Comparison of ENCODE assay signal across 10 mouse cellular contexts in genomic region chr9:91350211-91350791, GRCm38 (mm10). TPM values are rescaled to one million over a fixed set of nuclear protein-coding genes. Genes with fewer than 3 reads are reported as not detected.
A peak's percentile ranks its signal among the peaks of the same experiment; 100 is the strongest.
DNase-seq lines count a peak whose midpoint lies in the region; ATAC-seq and TF ChIP-seq lines count a peak whose summit lies in the region.
"Had no signal": no experiment of that assay in that cellular context is flagged by ENCODE, and none has a peak within 500 bp of the region (broad histone marks: within the 10 kb centered on the region; RNA-seq: fewer than 3 reads in every experiment).

No protein-coding gene starts in this region.

- H3K36me3 ChIP-seq in testis, adult 2 months (ENCODE audit: control insufficient read depth, insufficient read depth, low read length): no peaks in the 10 kb centered on the region
- H3K36me3 ChIP-seq in forebrain, embryonic 12.5 days (replicated peaks): no peaks in the 10 kb centered on the region
- H3K36me3 ChIP-seq in midbrain, embryonic 11.5 days (ENCODE audit: control insufficient read depth, insufficient read depth, low read length): no peaks in the 10 kb centered on the region

- H3K9me3 ChIP-seq in forebrain, embryonic 12.5 days: no peaks in the 10 kb centered on the region
- H3K9me3 ChIP-seq in midbrain, embryonic 11.5 days (ENCODE audit: control insufficient read depth, low read length): no peaks in the 10 kb centered on the region

- no peaks in the 10 kb centered on the region; the same call in 1 of the 2 replicates for H3K27me3 ChIP-seq in testis, adult 2 months (ENCODE audit: control insufficient read depth, insufficient read depth, low read length)
- H3K27me3 ChIP-seq in forebrain, embryonic 12.5 days: peaks cover 48% of the 10 kb centered on the region
- H3K27me3 ChIP-seq in midbrain, embryonic 11.5 days (ENCODE audit: control insufficient read depth, insufficient read depth, low read length): peaks cover 52% of the 10 kb centered on the region

- peak overlapping the region; percentile 49; the same call in 1 of the 2 replicates for H3K4me3 ChIP-seq in testis, adult 2 months (ENCODE audit: control insufficient read depth, low read depth, low read length)
- H3K4me3 ChIP-seq in forebrain, embryonic 12.5 days (replicated peaks): peak overlapping the region; percentile 34
- peak overlapping the region; percentile 31 for H3K4me3 ChIP-seq in midbrain, embryonic 11.5 days (ENCODE audit: low read depth, low read length)

- TF ChIP-seq POLR2A in testis, adult 2 months (IDR thresholded peaks at IDR 0.05; ENCODE audit: control insufficient read depth, low read depth, low read length): no peak

- no peak overlapping the region for H3K27ac ChIP-seq in testis, adult 2 months (ENCODE audit: control insufficient read depth, insufficient read depth, low read depth, low read length)
- H3K27ac ChIP-seq in forebrain, embryonic 12.5 days: peak overlapping the region; percentile 84
- H3K27ac ChIP-seq in midbrain, embryonic 11.5 days (ENCODE audit: low read depth, low read length): peak overlapping the region; percentile 58

- no peak for TF ChIP-seq CTCF in testis, adult 2 months (IDR thresholded peaks at IDR 0.05; ENCODE audit: control insufficient read depth, insufficient read depth, insufficient replicate concordance, low read depth, low read length)

- 2% methylated on average over 16 of the region's 16 CpGs for WGBS in forebrain, embryonic 12.5 days
- WGBS in midbrain, embryonic 11.5 days: under 1% methylated on average over 16 of the region's 16 CpGs

- intact Hi-C loops in heart, postnatal 36 days (cut with DNase I): no loop called here

- H3K4me1 ChIP-seq in testis, adult 2 months (ENCODE audit: control insufficient read depth, insufficient read depth, low read length): peaks cover 21% of the 10 kb centered on the region
- H3K4me1 ChIP-seq in forebrain, embryonic 12.5 days: peaks cover 26% of the 10 kb centered on the region
- peaks cover 15% of the 10 kb centered on the region for H3K4me1 ChIP-seq in midbrain, embryonic 11.5 days (ENCODE audit: control insufficient read depth, insufficient read depth, low read length)

- peak overlapping the region; percentile 55 for H3K4me2 ChIP-seq in forebrain, embryonic 12.5 days
- peak overlapping the region; percentile 54 for H3K4me2 ChIP-seq in midbrain, embryonic 11.5 days

- H3K9ac ChIP-seq in forebrain, embryonic 12.5 days: peak overlapping the region; percentile 56
- H3K9ac ChIP-seq in midbrain, embryonic 11.5 days (ENCODE audit: low read length): peak overlapping the region; percentile 64

- DNase-seq in testis, postnatal 14 days (ENCODE audit: low spot score): no peak
- DNase-seq in midbrain, embryonic 11.5 days (ENCODE audit: low spot score, missing footprints): peak; percentile 96
- no peak for DNase-seq in yolk sac, embryonic 10.5 days (ENCODE audit: low spot score)
- DNase-seq in heart, postnatal 36 days: no peak
- DNase-seq in left cerebral cortex, adult 8-10 months (ENCODE audit: low spot score in 2 of 2): no peak
- DNase-seq in spleen, postnatal 36 days (ENCODE audit: low spot score in 2 of 2): no peak
- DNase-seq: lung, postnatal 14 days had no signal

- ATAC-seq in forebrain, embryonic 12.5 days (ENCODE audit: low FRiP score): no peak
- ATAC-seq in midbrain, embryonic 11.5 days (ENCODE audit: low FRiP score): no peak

RNA-seq across cellular contexts. Expression of gene Zic4, which starts 11.9 kb away (rescaled TPM):
- 0.12 TPM in 1 of 2 replicates, not detected in the other for polyA plus RNA-seq in testis, adult 2 months (2012; rRNA removed)
- 56.4 and 60.5 TPM in 2 replicates for polyA plus RNA-seq in forebrain, embryonic 12.5 days (2016; fragmentation: Nextera tagmentation; extraction: Ambion mirVana)
- 41.7 and 42.5 TPM in 2 replicates for polyA plus RNA-seq in midbrain, embryonic 11.5 days (2014; fragmentation: Nextera tagmentation; extraction: Ambion mirVana)
- not detected for total RNA-seq in heart, postnatal 36 days (2021)
- 1 to 10 TPM; 3.2 to 8.1 (median 5.6) TPM for total RNA-seq in left cerebral cortex, adult 8-10 months (2022)
- polyA plus RNA-seq: stomach, embryonic 16.5 days had no signal

RNA-seq across cellular contexts. Expression of gene Zic1, which starts 15.3 kb away (rescaled TPM):
- 0.28 and 0.86 TPM in 2 replicates for polyA plus RNA-seq in testis, adult 2 months (2012; rRNA removed)
- polyA plus RNA-seq in forebrain, embryonic 12.5 days (2016; fragmentation: Nextera tagmentation; extraction: Ambion mirVana): 13.9 and 14.4 TPM in 2 replicates
- 13.7 and 14.8 TPM in 2 replicates for polyA plus RNA-seq in midbrain, embryonic 11.5 days (2014; fragmentation: Nextera tagmentation; extraction: Ambion mirVana)
- under 1 TPM in 1 of 2 experiments, not detected in 1; 0.61 TPM for total RNA-seq in heart, postnatal 36 days (2021)
- total RNA-seq in left cerebral cortex, adult 8-10 months (2022): 10 to 100 TPM; 13.6 to 36.2 (median 24.1) TPM
- polyA plus RNA-seq: stomach, embryonic 16.5 days had no signal

Comparison
In these comparisons a context has a peak if more than half of its experiments do, and no peak if none do; other contexts are left out.
1. RNA of gene Zic4, which starts 11.9 kb away (polyA plus RNA-seq): 56.4 to 60.5 TPM in forebrain, embryonic 12.5 days and 41.7 to 42.5 TPM in midbrain, embryonic 11.5 days; 0.12 TPM in testis, adult 2 months; every median in the first group is over 10 times any median in the second.
2. Peak in every context shown above with its lines, with median percentiles within 50 percentile points of each other: H3K4me3 ChIP-seq.